ENCODE assay signal across 8 mouse cellular contexts in the genomic region with DNA sequence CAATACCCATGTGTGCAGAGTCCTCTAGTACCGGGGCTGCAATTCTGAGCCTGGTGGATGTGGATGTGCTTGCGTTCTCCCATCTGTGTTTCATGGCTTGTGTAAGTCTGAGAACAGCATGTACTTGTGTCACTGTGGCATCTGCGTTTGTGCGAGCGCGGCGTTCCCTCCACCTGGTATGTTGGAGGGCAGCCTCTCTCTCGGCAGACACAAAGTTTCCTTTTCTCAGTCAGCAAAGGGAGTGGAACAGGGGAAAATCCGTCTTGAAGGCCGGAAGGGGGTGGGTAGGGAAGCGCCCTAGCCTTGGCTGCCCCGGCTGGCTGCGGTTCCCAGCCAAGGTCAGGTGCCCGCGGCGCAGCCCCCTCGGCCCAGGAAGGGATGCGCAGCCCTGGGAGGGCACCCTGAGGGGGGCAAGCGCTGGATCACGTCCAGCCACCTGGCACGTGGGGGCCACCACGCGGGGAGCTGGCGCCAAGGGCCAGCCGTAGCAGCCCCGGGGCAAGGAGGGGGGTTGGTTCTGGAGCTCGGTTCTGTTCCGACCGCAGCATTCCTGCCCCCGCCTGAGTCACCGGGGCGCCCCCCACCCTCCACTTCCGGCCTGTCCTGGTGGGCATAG. TPM values are rescaled to one million over a fixed set of nuclear protein-coding genes. Genes with fewer than 3 reads are reported as not detected.
A peak's percentile ranks its signal among the peaks of the same experiment; 100 is the strongest.
DNase-seq lines count a peak whose midpoint lies in the region; ATAC-seq and TF ChIP-seq lines count a peak whose summit lies in the region.

No protein-coding gene starts in this region.

- H3K79me3 ChIP-seq in C2C12 (ENCODE audit: low read depth), result peaks cover 27% of the 10 kb centered on the region

- no peak for ATAC-seq in forebrain, embryonic 12.5 days (ENCODE audit: low FRiP score)
- ATAC-seq in hindbrain, embryonic 13.5 days (ENCODE audit: low FRiP score), result peak; percentile 67
- peak; percentile 57 for ATAC-seq in midbrain, embryonic 11.5 days (ENCODE audit: low FRiP score)

- H3K4me3 ChIP-seq in C2C12 (ENCODE audit: insufficient read depth, poor library complexity, severe bottlenecking), result no peak overlapping the region
- peak overlapping the region; percentile 25 for H3K4me3 ChIP-seq in forebrain, embryonic 12.5 days (replicated peaks)
- H3K4me3 ChIP-seq in hindbrain, embryonic 13.5 days, result peak overlapping the region; percentile 39
- H3K4me3 ChIP-seq in midbrain, embryonic 11.5 days (ENCODE audit: low read depth, low read length), result peak overlapping the region; percentile 22

- H3K9me3 ChIP-seq in forebrain, embryonic 12.5 days, result no peaks in the 10 kb centered on the region
- H3K9me3 ChIP-seq in hindbrain, embryonic 13.5 days, result no peaks in the 10 kb centered on the region
- H3K9me3 ChIP-seq in midbrain, embryonic 11.5 days (ENCODE audit: control insufficient read depth, low read length), result no peaks in the 10 kb centered on the region

- intact Hi-C loops in left cerebral cortex, postnatal 14 days (cut with DNase I), result no loop called here

- H3K27ac ChIP-seq in forebrain, embryonic 12.5 days, result no peak overlapping the region
- peak overlapping the region; percentile 12; the same call in 1 of the 2 replicates for H3K27ac ChIP-seq in hindbrain, embryonic 13.5 days
- H3K27ac ChIP-seq in midbrain, embryonic 11.5 days (ENCODE audit: low read depth, low read length), result no peak overlapping the region

- H3K4me1 ChIP-seq in forebrain, embryonic 12.5 days, result peaks cover 9% of the 10 kb centered on the region
- H3K4me1 ChIP-seq in hindbrain, embryonic 13.5 days (replicated peaks), result peaks cover 14% of the 10 kb centered on the region
- peaks cover 7% of the 10 kb centered on the region for H3K4me1 ChIP-seq in midbrain, embryonic 11.5 days (ENCODE audit: control insufficient read depth, insufficient read depth, low read length)

- H3K79me2 ChIP-seq in C2C12 (ENCODE audit: control insufficient read depth, insufficient read depth), result peaks cover 64% of the 10 kb centered on the region

- DNase-seq in Muller cell, postnatal 12 days (ENCODE audit: inconsistent ontology term), result peak; percentile 91
- peak; percentile 35 to 85 for DNase-seq in left cerebral cortex, postnatal 14 days (ENCODE audit: low spot score in 2 of 2)
- DNase-seq in midbrain, embryonic 11.5 days (ENCODE audit: low spot score, missing footprints), result no peak
- peak; percentile 34 for DNase-seq in telencephalon, adult 2 months (ENCODE audit: low read depth, low spot score)
- DNase-seq in urinary bladder, adult 2 months (ENCODE audit: low spot score), result no peak

- H3K9ac ChIP-seq in forebrain, embryonic 12.5 days, result no peak overlapping the region
- peak overlapping the region; percentile 66 for H3K9ac ChIP-seq in hindbrain, embryonic 13.5 days
- peak overlapping the region; percentile 59 for H3K9ac ChIP-seq in midbrain, embryonic 11.5 days (ENCODE audit: low read length)

- H3K27me3 ChIP-seq in C2C12 (ENCODE audit: control insufficient read depth, insufficient read depth, insufficient read length), result no peaks in the 10 kb centered on the region
- H3K27me3 ChIP-seq in forebrain, embryonic 12.5 days, result no peaks in the 10 kb centered on the region
- no peaks in the 10 kb centered on the region for H3K27me3 ChIP-seq in hindbrain, embryonic 13.5 days
- H3K27me3 ChIP-seq in midbrain, embryonic 11.5 days (ENCODE audit: control insufficient read depth, insufficient read depth, low read length), result no peaks in the 10 kb centered on the region

- 25% methylated on average over 25 of the region's 33 CpGs for WGBS in forebrain, embryonic 12.5 days
- 13% methylated on average over 28 of the region's 33 CpGs for whole genome bisulfite sequencing in hindbrain, embryonic 13.5 days
- WGBS in midbrain, embryonic 11.5 days, result 13% methylated on average over 25 of the region's 33 CpGs

- TF ChIP-seq CTCF in C2C12 (IDR thresholded peaks at IDR 0.05; ENCODE audit: control insufficient read depth, insufficient read depth, insufficient read length), result no peak

- peak overlapping the region; percentile 63 for H3ac ChIP-seq in C2C12 (ENCODE audit: control insufficient read depth, insufficient read length, low read depth)

- peak overlapping the region; percentile 48 for H3K4me2 ChIP-seq in forebrain, embryonic 12.5 days
- H3K4me2 ChIP-seq in hindbrain, embryonic 13.5 days, result peak overlapping the region; percentile 66
- H3K4me2 ChIP-seq in midbrain, embryonic 11.5 days, result peak overlapping the region; percentile 50

- peaks cover 57% of the 10 kb centered on the region for H3K36me3 ChIP-seq in C2C12 (ENCODE audit: control insufficient read depth, insufficient read depth)
- peaks cover 20% of the 10 kb centered on the region for H3K36me3 ChIP-seq in forebrain, embryonic 12.5 days (replicated peaks)
- no peaks in the 10 kb centered on the region for H3K36me3 ChIP-seq in hindbrain, embryonic 13.5 days
- H3K36me3 ChIP-seq in midbrain, embryonic 11.5 days (ENCODE audit: control insufficient read depth, insufficient read depth, low read length), result no peaks in the 10 kb centered on the region

TF ChIP-seq in C2C12, 6 proteins besides CTCF, POLR2A, EP300 and RAD21:
- no peak for TF ChIP-seq MAX (IDR thresholded peaks at IDR 0.05)
- no peak for TF ChIP-seq MYOG (IDR thresholded peaks at IDR 0.05; ENCODE audit: control insufficient read depth, extremely low read depth, insufficient read length)
- peak; percentile 70 for TF ChIP-seq MYOD1 (IDR thresholded peaks at IDR 0.05; ENCODE audit: control insufficient read depth, insufficient read length, low read depth)
- peak; percentile 19 for TF ChIP-seq FOSL1 (IDR thresholded peaks at IDR 0.05; ENCODE audit: insufficient read depth, low read length, poor library complexity, severe bottlenecking)
- peak; percentile 43 for TF ChIP-seq USF1 (IDR thresholded peaks at IDR 0.05; ENCODE audit: low read depth)

RNA-seq across cellular contexts. Expression of gene Axl, which starts 7.1 kb away (rescaled TPM):
- 270 TPM for polyA plus RNA-seq in C2C12 (2012; fragmentation: generic; extraction: Trizol)
- 31.0 and 33.6 TPM in 2 replicates for polyA plus RNA-seq in forebrain, embryonic 12.5 days (2016; fragmentation: Nextera tagmentation; extraction: Ambion mirVana)
- polyA plus RNA-seq in hindbrain, embryonic 13.5 days (2015; fragmentation: Nextera tagmentation; extraction: Ambion mirVana), result 21.9 and 22.2 TPM in 2 replicates
- total RNA-seq in left cerebral cortex, postnatal 14 days (2021), result 10 to 100 TPM; 35.9 to 38.8 TPM
- polyA plus RNA-seq in midbrain, embryonic 11.5 days (2014; fragmentation: Nextera tagmentation; extraction: Ambion mirVana), result 17.4 and 21.8 TPM in 2 replicates
- 92.8 and 117 TPM in 2 replicates for polyA plus RNA-seq in urinary bladder, adult 2 months (2012; rRNA removed)

RNA-seq across cellular contexts. Expression of gene Hnrnpul1, which starts 26.9 kb away (rescaled TPM):
- polyA plus RNA-seq in C2C12 (2012; fragmentation: generic; extraction: Trizol), result 84.0 TPM
- polyA plus RNA-seq in forebrain, embryonic 12.5 days (2016; fragmentation: Nextera tagmentation; extraction: Ambion mirVana), result 78.4 and 86.0 TPM in 2 replicates
- polyA plus RNA-seq in hindbrain, embryonic 13.5 days (2015; fragmentation: Nextera tagmentation; extraction: Ambion mirVana), result 49.9 and 50.7 TPM in 2 replicates
- total RNA-seq in left cerebral cortex, postnatal 14 days (2021), result 100 to 1,000 TPM; 102 to 103 TPM
- 69.2 and 74.2 TPM in 2 replicates for polyA plus RNA-seq in midbrain, embryonic 11.5 days (2014; fragmentation: Nextera tagmentation; extraction: Ambion mirVana)
- polyA plus RNA-seq in urinary bladder, adult 2 months (2012; rRNA removed), result 18.9 and 44.9 TPM in 2 replicates

RNA-seq across cellular contexts. Expression of gene Cyp2s1, which starts 35.3 kb away (rescaled TPM):
- 0.15 TPM for polyA plus RNA-seq in C2C12 (2012; fragmentation: generic; extraction: Trizol)
- 0.51 and 0.55 TPM in 2 replicates for polyA plus RNA-seq in forebrain, embryonic 12.5 days (2016; fragmentation: Nextera tagmentation; extraction: Ambion mirVana)
- polyA plus RNA-seq in hindbrain, embryonic 13.5 days (2015; fragmentation: Nextera tagmentation; extraction: Ambion mirVana), result 1.4 and 2.1 TPM in 2 replicates
- total RNA-seq in left cerebral cortex, postnatal 14 days (2021), result 1 to 10 TPM; 3.5 to 4.6 TPM
- 0.10 TPM in 1 of 2 replicates, not detected in the other for polyA plus RNA-seq in midbrain, embryonic 11.5 days (2014; fragmentation: Nextera tagmentation; extraction: Ambion mirVana)
- polyA plus RNA-seq in urinary bladder, adult 2 months (2012; rRNA removed), result 28.4 and 30.1 TPM in 2 replicates

Comparison
In these comparisons a context has a peak if more than half of its experiments do, and no peak if none do; other contexts are left out.
1. DNase-seq: peak in Muller cell, postnatal 12 days (single experiment), left cerebral cortex, postnatal 14 days (2 of 2) and telencephalon, adult 2 months (single experiment); none in midbrain, embryonic 11.5 days (single experiment) and urinary bladder, adult 2 months (single experiment).
2. Peak in every context shown above with its lines, with median percentiles within 50 percentile points of each other: H3K4me2 ChIP-seq.